Mouse (Mus musculus) lung, postnatal 10 days (tissue): ENCODE measurements around the gene Cluh.

ENCODE experiments used
- DNase-seq: peaks from one replicate; pipeline ENCODE4 v3.0.0; 2021

Cluh gene

DNA sequence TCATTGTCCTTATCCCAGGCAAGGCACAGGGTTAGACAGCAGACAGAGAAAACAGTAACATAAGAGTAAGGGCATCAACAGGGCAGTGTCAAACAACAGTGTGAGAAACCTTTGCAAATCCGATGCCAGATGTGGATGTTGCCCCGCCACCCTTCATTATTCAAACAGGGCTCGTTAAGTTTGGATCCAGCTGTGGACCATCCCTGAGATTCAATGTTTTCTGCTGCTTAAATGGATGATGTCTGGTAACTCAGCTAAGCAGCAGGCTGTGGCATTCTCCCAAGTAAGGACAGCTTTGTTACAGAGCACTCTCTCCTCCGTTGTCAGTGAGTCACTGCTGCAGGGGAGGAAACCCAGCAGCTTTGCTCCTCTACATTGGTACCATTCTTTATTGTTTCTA, 25.9 kb downstream of the Cluh start:
- DNase-seq: no peak

DNA sequence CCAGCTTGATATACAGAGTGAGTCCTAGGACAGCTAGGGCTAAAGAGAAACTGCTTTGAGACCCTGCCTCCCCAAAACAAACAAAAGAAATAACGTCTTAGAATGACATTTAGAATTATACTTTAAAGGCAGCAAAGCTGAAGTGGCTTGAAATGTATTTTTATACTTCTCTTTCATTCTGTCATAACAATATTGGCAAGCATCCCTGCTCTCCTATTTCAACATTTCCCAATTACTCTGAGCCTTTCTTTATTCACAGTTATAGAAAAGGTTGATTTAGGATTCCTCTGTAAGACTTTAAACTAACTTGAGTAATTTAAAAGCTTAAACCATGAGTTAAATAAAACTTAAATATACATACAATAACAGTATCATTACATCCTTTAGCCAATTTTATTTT, 42.9 kb downstream of the Cluh start:
- no peak for DNase-seq

DNA sequence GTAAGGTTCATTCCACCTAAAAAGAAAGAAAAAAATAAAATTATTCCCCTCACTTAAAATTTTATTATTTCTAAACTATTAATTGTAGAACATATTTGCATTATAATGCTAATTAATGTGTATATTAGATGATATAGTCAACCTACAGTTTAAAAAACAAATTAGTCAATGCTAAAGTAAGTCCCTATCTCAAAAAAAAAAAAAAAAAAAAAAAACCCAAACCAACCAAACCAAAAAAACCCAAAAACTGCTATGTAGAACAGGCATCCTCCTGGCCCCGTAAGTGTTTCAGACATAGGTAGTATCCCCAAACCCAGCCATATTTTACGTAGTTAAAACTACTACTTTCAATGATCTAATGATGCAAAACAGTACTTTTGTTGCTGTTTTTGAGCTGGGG, 50.2 kb downstream of the Cluh start:
- no peak for DNase-seq

DNA sequence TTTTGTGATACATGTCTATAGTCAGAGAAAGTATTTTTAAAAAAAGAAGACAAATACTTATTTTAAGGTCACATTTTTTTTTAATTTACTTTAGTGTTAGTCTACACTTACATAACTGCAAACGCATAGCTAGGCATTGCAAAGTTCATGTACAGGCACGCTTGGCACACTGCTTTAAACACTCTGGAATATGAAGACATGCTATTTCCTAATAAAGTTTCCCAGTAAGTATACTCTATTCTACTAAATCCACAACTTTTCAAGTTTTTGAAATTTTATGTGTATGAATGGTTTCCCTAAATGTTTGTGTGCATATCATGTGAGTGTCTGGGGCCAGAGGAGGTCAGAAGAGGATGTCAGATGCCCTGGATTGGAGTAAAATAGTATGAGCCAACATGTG, 54.8 kb downstream of the Cluh start:
- no peak for DNase-seq

DNA sequence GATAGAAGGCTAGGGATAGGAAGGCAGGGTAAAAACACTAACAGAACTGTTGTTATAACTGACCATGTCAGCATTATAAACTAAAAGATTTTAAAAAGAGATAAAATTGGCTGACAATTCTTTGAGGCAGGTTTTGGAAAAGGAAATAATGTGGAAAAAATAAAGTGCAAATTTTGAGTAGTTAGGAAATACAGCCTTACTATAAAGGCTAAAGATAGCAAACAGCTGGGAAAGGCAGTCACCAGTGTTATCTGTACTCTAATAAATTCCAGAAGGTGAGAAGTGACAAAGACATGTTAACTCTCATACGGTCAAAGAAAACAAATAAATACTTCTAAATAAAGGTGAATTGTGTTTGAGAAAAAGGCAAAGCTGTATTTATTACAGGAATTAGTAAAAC, 59.5 kb downstream of the Cluh start:
- DNase-seq: no peak

DNA sequence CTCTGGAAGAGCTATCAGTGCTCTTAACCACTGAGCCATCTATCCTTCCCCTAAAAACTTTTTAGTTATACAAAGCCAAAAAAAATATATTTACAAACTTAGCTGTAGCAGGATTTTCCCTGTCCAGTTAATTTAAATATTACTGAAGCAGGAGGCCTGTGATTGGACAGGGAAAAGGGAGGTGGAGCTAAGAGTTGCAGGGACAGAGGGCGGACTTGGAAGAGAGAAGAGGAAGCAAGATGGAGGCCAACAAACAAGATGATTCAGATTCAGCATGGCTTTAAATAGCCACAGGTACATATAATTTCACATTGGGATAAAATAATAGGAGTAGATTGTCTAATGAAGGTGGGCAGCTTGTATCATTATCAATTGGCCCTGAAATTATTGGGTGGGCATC, 61.4 kb downstream of the Cluh start:
- no peak for DNase-seq

DNA sequence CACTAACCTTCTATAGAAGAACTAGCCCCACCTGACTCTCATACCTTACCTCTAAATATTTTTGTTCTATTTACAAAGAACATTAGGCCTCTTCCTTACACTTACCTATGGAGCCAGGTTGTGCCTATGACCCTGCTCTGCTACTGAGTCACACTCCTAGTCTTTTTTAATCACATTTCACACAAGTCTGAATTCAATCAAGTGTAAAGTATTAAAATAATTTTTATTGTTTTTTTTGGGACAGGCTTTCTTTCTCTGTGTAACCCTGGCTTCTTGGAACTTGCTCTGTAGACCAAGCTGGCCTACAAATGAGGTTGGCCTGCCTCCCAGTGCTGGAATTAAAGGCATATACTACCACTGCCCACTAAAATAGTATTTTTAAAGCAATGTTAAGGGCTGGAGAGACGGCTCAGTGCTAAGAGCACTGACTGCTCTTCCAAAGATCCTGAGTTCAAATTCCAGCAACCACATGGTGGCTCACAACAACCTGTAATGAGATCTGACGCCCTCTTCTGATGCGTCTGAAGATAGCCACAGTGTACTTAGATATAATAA, 66.8 kb downstream of the Cluh start:
- peak; percentile 30 for DNase-seq
